Mouse (Mus musculus) liver, embryonic 12.5 days (tissue): ENCODE data around the gene Trpv2. TPM values are rescaled to one million over a fixed set of nuclear protein-coding genes. Genes with fewer than 3 reads are reported as not detected.

Experiments used
- ATAC-seq: fragments of 200-750 bp; cut with Nextera tagmentation; 2 replicates; pipeline ENCODE4 v1.8.0; 2017; ENCODE audit warnings: moderate number of reproducible peaks, mild to moderate bottlenecking, moderate library complexity
- H3K27ac ChIP-seq: fragments of 300-500 bp; sonication (generic); 2 replicates; pipeline ENCODE4 v1.5.1; 2016; ENCODE audit warnings: mild to moderate bottlenecking
- H3K27me3 ChIP-seq: fragments of 300-500 bp; sonication (generic); replicated peaks from 2 replicates; pipeline ENCODE4 v1.6.1; 2016; ENCODE audit warnings: mild to moderate bottlenecking, moderate library complexity
- H3K36me3 ChIP-seq: fragments of 300-500 bp; sonication (generic); 2 replicates; pipeline ENCODE4 v1.6.1; 2016; ENCODE audit warnings: mild to moderate bottlenecking, moderate library complexity
- H3K4me1 ChIP-seq: fragments of 300-500 bp; sonication (generic); 2 replicates; pipeline ENCODE4 v1.6.1; 2016
- H3K4me2 ChIP-seq: fragments of 300-500 bp; sonication (generic); 2 replicates; pipeline ENCODE4 v1.6.1; 2016; ENCODE audit warnings: mild to moderate bottlenecking, moderate library complexity
- H3K4me3 ChIP-seq: fragments of 300-500 bp; sonication (generic); 2 replicates; pipeline ENCODE4 v1.5.1; 2016; ENCODE audit warnings: mild to moderate bottlenecking, moderate library complexity
- H3K9ac ChIP-seq: fragments of 300-500 bp; sonication (generic); 2 replicates; pipeline ENCODE4 v1.6.1; 2016; ENCODE audit warnings: mild to moderate bottlenecking, moderate library complexity
- H3K9me3 ChIP-seq: fragments of 300-500 bp; sonication (generic); replicated peaks from 2 replicates; pipeline ENCODE4 v1.6.1; 2016; ENCODE audit warnings: mild to moderate bottlenecking, moderate library complexity
- WGBS: fragments of 180-500 bp; shearing (Covaris S2); methylation state at CpG from one replicate; pipeline ENCODE4 v1.1.7; 2016; ENCODE audit not compliant: insufficient replicate concordance; 5-methylcytosine and 5-hydroxymethylcytosine counted together
- polyA plus RNA-seq: library from polyadenylated mRNA; unstranded; fragments of >200 nt; fragmentation: Nextera tagmentation; extraction: Ambion mirVana; gene quantifications from 2 replicates; pipeline ENCODE4 v1.2.1, GENCODE M21; 2016

The Trpv2 gene
- polyA plus RNA-seq, 1 experiment from 2014 or later, result 9.0 TPM

- peak overlapping the region; percentile 47; the same call in 1 of the 2 replicates for H3K9ac ChIP-seq
- H3K9me3 ChIP-seq, result no peaks in the 10 kb centered on the region
- peak overlapping the region; percentile 72 for H3K4me2 ChIP-seq
- no peak overlapping the region for H3K27ac ChIP-seq
- peaks cover 8% of the 10 kb centered on the region for H3K4me1 ChIP-seq
- peaks cover 3% of the 10 kb centered on the region; the same call in 1 of the 2 replicates for H3K27me3 ChIP-seq
- WGBS, result 32% methylated on average over 43 of the region's 43 CpGs
- H3K4me3 ChIP-seq, result peak overlapping the region; percentile 46
- peaks cover 5% of the 10 kb centered on the region; the same call in 1 of the 2 replicates for H3K36me3 ChIP-seq
- 0 out of 2 replicates have a peak, but pooled peaks have one; percentile 32 for ATAC-seq
Observed at GRCm38 (mm10) chr11:62560463-62561016, 13.7 kb upstream of the Trpv2 start.

DNA sequence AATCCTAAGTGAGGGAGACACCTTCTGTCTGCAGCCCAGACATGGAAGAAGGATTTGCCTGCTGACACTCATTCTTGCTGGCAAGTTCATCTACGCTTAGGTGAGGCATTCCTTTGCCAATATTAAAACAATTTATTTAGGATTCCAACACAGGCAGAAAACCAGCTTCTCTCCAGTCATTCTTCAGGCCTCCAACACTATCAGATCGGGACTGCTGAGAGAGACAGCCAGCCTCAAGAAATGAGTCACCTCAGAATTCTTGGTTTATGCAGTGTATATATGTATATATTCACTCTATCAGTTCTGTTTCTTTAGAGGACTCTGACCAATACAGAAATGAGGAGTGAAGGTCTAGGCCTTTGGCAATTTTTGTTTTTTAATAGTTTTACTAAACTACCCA is 10.7 kb upstream of the Trpv2 start:
- H3K4me1 ChIP-seq, result peaks cover 19% of the 10 kb centered on the region
- WGBS, result 69% methylated on average over 2 of the region's 2 CpGs
- no peak overlapping the region for H3K9ac ChIP-seq
- no peak for ATAC-seq
- H3K27me3 ChIP-seq, result peaks cover 12% of the 10 kb centered on the region
- no peak overlapping the region for H3K4me3 ChIP-seq
- no peaks in the 10 kb centered on the region for H3K36me3 ChIP-seq
- H3K4me2 ChIP-seq, result no peak overlapping the region
- no peaks in the 10 kb centered on the region for H3K9me3 ChIP-seq
- H3K27ac ChIP-seq, result no peak overlapping the region

DNA sequence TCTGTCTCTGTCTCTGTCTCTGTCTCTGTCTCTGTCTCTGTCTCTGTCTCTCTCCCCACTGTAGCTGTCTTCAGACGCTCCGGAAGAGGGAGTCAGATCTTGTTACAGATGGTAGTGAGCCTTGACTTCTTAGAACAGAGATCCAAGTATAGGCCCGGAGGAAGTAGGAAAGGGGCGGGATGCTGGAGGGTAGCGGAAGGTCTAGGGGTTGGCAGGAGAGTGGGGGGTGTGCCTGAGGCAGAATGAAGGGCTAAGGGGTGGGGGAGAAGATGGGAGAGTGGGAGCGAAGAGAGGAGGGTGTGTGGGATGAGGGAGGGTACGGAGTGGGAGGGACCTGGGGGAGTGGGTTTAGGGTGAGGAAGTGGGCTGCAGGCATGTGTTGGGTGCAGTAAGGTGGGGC is 8.5 kb upstream of the Trpv2 start:
- Histone ChIP-seq H3K4me1 (peaks cover 15% of the 10 kb centered on the region), H3K27ac (no peak overlapping the region), H3K27me3 (peaks cover 12% of the 10 kb centered on the region), H3K9ac (no peak overlapping the region), H3K4me2 (no peak overlapping the region), H3K4me3 (no peak overlapping the region), H3K36me3 (no peaks in the 10 kb centered on the region), H3K9me3 (no peaks in the 10 kb centered on the region)
- ATAC-seq, result no peak
- WGBS, result 45% methylated on average over 7 of the region's 7 CpGs

DNA sequence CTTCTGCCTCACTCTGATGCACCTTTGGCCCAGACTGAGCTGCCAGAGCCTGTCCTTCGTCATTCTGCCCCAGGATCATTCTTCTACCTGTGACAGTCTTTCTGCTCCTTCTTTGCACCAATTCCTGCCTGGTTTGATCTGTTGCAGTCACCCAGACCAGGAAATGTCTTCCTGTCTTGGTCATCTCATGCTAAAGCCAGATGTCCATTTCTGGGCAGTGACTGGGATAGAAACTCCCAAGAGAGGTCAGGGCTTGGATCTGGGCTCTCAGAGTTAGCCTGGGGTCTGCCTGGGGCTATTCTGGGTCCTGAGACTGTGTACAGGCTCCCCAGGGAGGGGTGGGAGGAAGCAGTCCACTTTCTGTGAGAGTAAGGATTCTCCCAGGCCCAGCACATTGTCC is 8.1 kb upstream of the Trpv2 start:
- ATAC-seq, result no peak
- Histone ChIP-seq H3K4me1 (peaks cover 14% of the 10 kb centered on the region; the same call in 1 of the 2 replicates), H3K4me3 (no peak overlapping the region), H3K4me2 (no peak overlapping the region), H3K9me3 (no peaks in the 10 kb centered on the region), H3K9ac (no peak overlapping the region), H3K36me3 (no peaks in the 10 kb centered on the region), H3K27ac (no peak overlapping the region), H3K27me3 (peaks cover 12% of the 10 kb centered on the region)
- 33% methylated on average over 1 of the region's 1 CpGs for WGBS

DNA sequence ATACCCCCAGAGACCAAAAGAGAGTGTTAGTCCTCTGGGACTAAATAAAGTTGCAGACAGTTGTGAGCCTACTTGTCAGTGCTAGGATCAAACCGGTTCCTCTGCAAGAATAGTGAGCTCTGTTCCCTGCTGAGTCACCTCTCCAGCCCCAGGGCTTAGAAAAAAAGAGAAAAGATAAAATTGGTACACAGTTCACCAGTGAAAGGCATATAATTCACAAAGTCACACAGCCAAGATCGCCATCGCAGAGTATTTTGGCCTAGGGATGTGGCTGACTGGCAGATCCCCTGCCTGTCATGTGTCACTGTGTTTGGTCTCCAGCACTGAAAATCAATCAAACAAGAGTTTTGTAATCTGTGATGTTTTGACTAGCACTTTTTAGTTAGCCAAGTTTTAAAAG is 6.0 kb upstream of the Trpv2 start:
- H3K9ac ChIP-seq, result no peak overlapping the region
- no peak overlapping the region for H3K27ac ChIP-seq
- peaks cover 12% of the 10 kb centered on the region for H3K27me3 ChIP-seq
- no peak for ATAC-seq
- H3K4me3 ChIP-seq, result no peak overlapping the region
- no peak overlapping the region for H3K4me2 ChIP-seq
- 49% methylated on average over 3 of the region's 3 CpGs for WGBS
- no peaks in the 10 kb centered on the region for H3K9me3 ChIP-seq
- no peaks in the 10 kb centered on the region for H3K36me3 ChIP-seq
- peaks cover 14% of the 10 kb centered on the region; the same call in 1 of the 2 replicates for H3K4me1 ChIP-seq

DNA sequence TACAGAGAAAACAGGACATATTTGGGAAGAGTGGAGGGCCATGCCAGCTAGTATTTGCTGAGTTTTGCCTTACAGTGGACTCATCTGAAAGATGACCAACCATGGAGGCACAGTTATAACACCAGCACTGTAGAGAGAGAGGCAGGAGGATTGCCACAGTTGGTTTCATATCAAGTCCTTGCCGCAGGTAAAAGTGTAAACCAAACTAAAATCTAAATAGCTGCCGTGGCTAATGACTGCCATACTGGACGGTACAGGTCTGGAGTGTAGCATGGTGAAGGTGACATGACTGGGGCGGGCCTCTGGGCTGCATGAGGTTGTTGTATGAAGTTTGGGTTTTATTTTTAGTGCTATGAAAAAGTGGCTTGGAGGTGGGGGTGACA is 408 bp downstream of the Trpv2 start:
- no peaks in the 10 kb centered on the region for H3K9me3 ChIP-seq
- no peaks in the 10 kb centered on the region for H3K36me3 ChIP-seq
- H3K27me3 ChIP-seq, result no peaks in the 10 kb centered on the region
- H3K27ac ChIP-seq, result peak overlapping the region; percentile 13; the same call in 1 of the 2 replicates
- WGBS, result 61% methylated on average over 4 of the region's 4 CpGs
- H3K9ac ChIP-seq, result 0 out of 2 replicates have a peak overlapping the region, but pooled peaks have one; percentile 22
- peaks cover 49% of the 10 kb centered on the region for H3K4me1 ChIP-seq
- H3K4me3 ChIP-seq, result no peak overlapping the region
- ATAC-seq, result no peak
- H3K4me2 ChIP-seq, result peak overlapping the region; percentile 95

DNA sequence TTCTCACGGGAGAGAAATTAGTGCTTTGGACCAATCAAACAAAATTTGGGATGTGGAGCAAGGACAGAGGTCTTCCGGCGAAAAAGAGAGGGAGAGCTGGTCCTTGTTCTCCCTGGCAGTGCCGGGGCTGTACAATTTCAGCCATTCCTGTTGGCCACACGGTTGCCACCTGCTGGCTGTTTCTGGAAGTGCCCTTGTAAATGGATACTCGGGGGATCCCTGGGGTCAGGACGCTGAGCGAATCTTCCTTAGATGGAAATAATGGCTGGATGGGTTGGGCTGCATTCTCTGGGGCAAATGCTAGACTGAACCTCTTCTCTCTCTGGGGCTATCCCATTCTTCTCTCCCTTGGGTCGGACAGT is 992 bp downstream of the Trpv2 start:
- H3K27ac ChIP-seq, result peak overlapping the region; percentile 75
- 3% methylated on average over 9 of the region's 9 CpGs for WGBS
- H3K4me2 ChIP-seq, result peak overlapping the region; percentile 95
- ATAC-seq, result peak; percentile 67
- H3K9ac ChIP-seq, result peak overlapping the region; percentile 66
- no peaks in the 10 kb centered on the region for H3K27me3 ChIP-seq
- H3K4me3 ChIP-seq, result peak overlapping the region; percentile 64
- H3K4me1 ChIP-seq, result peaks cover 54% of the 10 kb centered on the region
- H3K9me3 ChIP-seq, result no peaks in the 10 kb centered on the region
- H3K36me3 ChIP-seq, result no peaks in the 10 kb centered on the region

DNA sequence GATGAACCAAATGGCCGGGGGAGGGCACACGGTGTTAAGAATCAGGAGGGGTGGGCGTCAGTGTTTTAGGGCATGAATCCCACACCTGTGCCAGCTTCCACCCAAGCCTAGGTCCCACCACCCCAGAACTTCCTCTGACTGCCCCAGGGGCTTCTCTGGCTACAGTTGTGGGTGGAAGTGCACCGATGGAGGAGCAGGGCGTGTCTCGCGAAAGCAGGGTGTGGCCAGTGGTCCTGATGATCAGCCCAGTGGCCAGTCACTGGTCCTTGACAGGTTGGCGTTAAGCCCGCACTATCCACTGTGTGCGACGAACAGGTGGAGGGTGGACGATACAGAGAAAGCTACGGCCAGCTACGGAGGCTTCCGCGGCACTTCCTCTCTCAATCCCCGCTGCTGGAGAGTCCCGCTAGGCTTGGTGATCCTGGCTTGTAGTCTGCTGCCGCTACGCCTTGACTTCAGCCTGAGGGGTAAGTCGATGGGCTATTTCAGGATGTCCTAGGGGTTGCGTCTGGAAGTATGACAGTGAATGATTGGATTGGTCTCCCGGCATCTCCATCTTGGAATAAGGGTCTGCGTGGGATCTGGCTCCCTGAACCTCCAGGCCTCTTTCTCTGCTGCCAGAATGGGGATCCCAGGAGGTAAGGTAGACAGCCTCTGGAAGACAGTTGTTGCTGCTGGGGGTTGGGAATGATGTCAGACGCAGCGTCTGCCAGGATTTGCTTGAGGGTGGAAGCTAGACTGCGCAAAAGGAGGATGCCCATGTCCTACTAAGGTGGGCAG is 1.6 kb downstream of the Trpv2 start:
- ATAC-seq, result peak; percentile 61
- H3K4me3 ChIP-seq, result peak overlapping the region; percentile 64
- H3K27ac ChIP-seq, result peak overlapping the region; percentile 75
- no peaks in the 10 kb centered on the region for H3K9me3 ChIP-seq
- H3K27me3 ChIP-seq, result no peaks in the 10 kb centered on the region
- H3K36me3 ChIP-seq, result no peaks in the 10 kb centered on the region
- WGBS, result 3% methylated on average over 27 of the region's 27 CpGs
- peaks cover 56% of the 10 kb centered on the region for H3K4me1 ChIP-seq
- H3K9ac ChIP-seq, result peak overlapping the region; percentile 66
- H3K4me2 ChIP-seq, result peak overlapping the region; percentile 95

- Histone ChIP-seq H3K9ac (peak overlapping the region; percentile 66), H3K4me1 (peaks cover 61% of the 10 kb centered on the region), H3K4me2 (peak overlapping the region; percentile 95), H3K27me3 (no peaks in the 10 kb centered on the region), H3K9me3 (no peaks in the 10 kb centered on the region), H3K36me3 (no peaks in the 10 kb centered on the region), H3K27ac (peak overlapping the region; percentile 75), H3K4me3 (peak overlapping the region; percentile 64)
- WGBS, result 11% methylated on average over 16 of the region's 16 CpGs
- ATAC-seq, result peak; percentile 64
Observed at GRCm38 (mm10) chr11:62576530-62577152, 2.4 kb downstream of the Trpv2 start.

GRCm38 (mm10) chr11:62583031-62583430 is 8.7 kb downstream of the Trpv2 start:
- Histone ChIP-seq H3K36me3 (peaks cover 6% of the 10 kb centered on the region; the same call in 1 of the 2 replicates), H3K27me3 (no peaks in the 10 kb centered on the region), H3K4me1 (peaks cover 42% of the 10 kb centered on the region), H3K27ac (no peak overlapping the region), H3K9me3 (no peaks in the 10 kb centered on the region), H3K9ac (no peak overlapping the region), H3K4me2 (no peak overlapping the region), H3K4me3 (no peak overlapping the region)
- ATAC-seq, result no peak
- 84% methylated on average over 6 of the region's 6 CpGs for WGBS

GRCm38 (mm10) chr11:62584671-62585206 is 10.5 kb downstream of the Trpv2 start:
- Histone ChIP-seq H3K4me3 (no peak overlapping the region), H3K4me2 (no peak overlapping the region), H3K4me1 (peaks cover 31% of the 10 kb centered on the region), H3K9me3 (no peaks in the 10 kb centered on the region), H3K9ac (no peak overlapping the region), H3K27ac (no peak overlapping the region; the same call in 1 of the 2 replicates), H3K36me3 (peaks cover 6% of the 10 kb centered on the region; the same call in 1 of the 2 replicates), H3K27me3 (no peaks in the 10 kb centered on the region)
- WGBS, result 59% methylated on average over 9 of the region's 9 CpGs
- ATAC-seq, result peak; percentile 50; the same call in 1 of the 2 replicates

DNA sequence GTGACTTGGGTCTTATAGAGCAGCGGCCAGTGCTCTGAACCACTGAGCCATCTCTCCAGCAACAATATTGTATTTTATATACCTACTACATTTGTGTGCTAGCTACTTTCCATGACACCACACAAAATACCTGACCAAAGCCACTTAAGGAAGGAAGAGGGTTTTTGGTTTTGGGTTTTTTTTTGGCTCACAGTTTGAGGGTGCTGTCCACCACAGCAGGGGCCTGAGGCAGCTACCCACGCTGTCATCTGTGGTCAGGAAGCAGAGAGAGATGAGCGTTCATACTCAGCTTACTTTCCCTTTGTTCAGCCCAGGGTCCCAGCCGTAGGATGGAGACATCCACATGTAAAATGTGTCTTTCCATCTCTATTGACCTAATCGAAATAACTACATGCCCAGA is 12.7 kb downstream of the Trpv2 start:
- peaks cover 6% of the 10 kb centered on the region; the same call in 1 of the 2 replicates for H3K36me3 ChIP-seq
- no peak overlapping the region for H3K9ac ChIP-seq
- no peak overlapping the region for H3K27ac ChIP-seq
- no peak overlapping the region for H3K4me2 ChIP-seq
- WGBS, result 72% methylated on average over 5 of the region's 5 CpGs
- H3K4me1 ChIP-seq, result peaks cover 30% of the 10 kb centered on the region
- H3K9me3 ChIP-seq, result no peaks in the 10 kb centered on the region
- ATAC-seq, result no peak
- no peak overlapping the region for H3K4me3 ChIP-seq
- no peaks in the 10 kb centered on the region for H3K27me3 ChIP-seq
